Mouse (Mus musculus): ENCODE data around the gene Dnaja1. TPM values are rescaled to one million over a fixed set of nuclear protein-coding genes. Genes with fewer than 3 reads are reported as not detected.

Gene Dnaja1
- polyA plus RNA-seq (2012; rRNA removed) = 9.2 and 11.4 TPM in 2 replicates

DNA sequence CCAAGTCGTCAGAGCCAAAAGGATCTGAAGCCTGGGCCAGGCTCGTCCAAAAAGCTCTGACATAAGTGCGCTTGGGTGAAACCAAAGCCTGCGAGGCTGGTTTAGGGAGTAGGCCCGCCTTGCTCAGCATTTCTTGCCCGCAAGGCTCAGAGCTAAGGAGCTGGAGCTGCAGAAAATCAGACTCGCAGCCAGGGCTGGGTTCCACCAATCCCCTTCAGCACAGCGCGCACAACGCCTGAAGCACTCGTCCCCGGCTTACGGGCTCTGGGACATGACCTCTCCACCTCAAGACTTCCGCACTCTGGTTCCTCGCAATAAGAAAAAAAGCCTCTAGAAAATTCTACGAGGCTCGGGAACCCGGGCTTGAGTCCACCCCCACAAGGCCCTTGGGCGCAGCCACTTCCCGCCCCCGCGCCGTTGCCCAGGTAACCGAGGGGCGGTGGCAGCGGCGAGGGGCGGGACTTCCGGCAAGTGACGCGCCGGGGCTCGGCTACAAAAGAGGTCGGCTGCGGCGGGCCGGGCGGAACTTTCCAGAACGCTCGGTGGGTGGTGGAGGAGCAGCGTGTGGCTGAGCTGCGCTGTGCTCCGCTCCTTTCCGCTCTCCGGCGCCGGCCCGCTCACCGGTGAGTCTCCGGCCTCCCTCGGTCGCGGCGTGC lies at the start of gene Dnaja1:
Gene Dnaja1 (plus strand): TSS at position 140 of the 656 bp plus-strand sequence.
- peak; percentile 89 for DNase-seq (ENCODE audit: low read depth, low spot score)
- WGBS = under 1% methylated on average over 54 of the region's 54 CpGs

- 95% methylated on average over 5 of the region's 5 CpGs for WGBS
Measured at GRCm38 (mm10) chr4:40673526-40673925, 48.4 kb upstream of the Dnaja1 start.

DNA sequence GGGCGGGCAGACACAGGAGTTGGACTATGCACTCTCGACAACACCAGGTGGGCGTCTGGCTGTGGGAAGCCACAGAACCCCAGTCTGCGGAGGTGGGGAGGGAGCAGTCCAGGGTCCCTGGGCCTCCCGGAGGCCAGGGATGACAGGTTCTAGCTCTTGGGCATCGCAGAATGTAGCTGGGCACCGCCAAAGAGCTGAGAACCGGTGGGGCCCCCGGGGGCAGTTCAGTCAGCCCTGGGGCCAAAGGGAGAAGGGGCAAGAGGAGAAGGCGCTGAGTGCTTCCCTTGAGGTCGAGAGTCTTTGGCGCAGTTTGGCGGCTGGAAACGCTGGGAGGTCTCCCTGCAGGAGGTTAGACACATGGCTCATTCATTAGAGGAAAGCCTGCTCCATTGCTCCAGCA lies 45.6 kb upstream of the Dnaja1 start:
- DNase-seq (ENCODE audit: low read depth, low spot score) = no peak
- WGBS = 13% methylated on average over 14 of the region's 14 CpGs

More at GRCm38 (mm10) chr4:40673526-40673925, 48.4 kb upstream of the Dnaja1 start:
- DNase-seq (ENCODE audit: low read depth, low spot score) = no peak

DNA sequence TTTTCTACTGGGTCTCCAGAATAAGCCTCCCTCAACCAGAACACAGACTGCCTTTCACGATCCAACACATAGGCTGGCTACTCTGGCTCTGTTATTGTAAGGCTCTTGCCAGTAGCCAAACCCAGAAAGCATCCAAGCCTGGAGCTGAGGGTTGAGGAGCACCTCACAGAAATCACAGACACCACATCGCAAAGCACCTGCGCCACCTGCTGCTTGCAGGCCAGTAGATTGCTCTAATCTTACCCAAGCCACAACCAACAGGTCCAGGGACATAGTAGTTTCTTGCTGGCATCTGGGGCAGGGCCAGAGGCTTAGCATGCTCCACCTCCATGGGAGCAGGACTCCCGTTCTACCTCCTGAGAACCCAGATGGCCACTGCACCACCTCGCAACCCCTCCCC lies 44.8 kb upstream of the Dnaja1 start:
- no peak for DNase-seq (ENCODE audit: low read depth, low spot score)

DNA sequence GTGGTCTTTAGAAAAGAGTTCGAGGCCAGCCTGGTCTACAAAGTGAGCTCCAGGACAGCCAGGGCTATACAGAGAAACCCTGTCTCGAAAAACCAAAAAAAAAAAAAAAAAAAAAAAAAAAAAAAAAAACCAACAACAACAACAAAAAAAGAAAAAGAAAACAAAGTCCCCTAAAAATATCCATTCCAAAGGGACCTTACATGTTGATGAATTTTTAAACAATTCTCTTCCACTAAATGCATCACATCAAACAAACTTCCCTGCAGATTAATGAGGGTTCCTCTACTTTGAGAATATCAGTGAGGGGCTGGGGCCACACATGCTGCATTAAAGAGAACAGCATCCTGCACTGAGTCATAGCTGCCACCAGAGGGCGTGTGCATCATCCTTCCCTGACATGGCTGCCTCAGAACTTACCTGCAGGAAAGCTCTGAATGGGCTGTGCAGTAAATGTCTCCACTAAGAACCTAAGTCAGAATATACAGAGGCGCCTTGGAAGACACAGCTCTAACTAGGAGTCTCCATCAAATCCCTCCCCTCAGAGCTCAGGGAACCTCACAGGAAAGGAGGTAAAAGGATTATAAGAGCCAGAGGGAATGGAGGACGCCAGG lies 41.6 kb upstream of the Dnaja1 start:
- whole genome bisulfite sequencing = 49% methylated on average over 5 of the region's 5 CpGs
- no peak for DNase-seq (ENCODE audit: low read depth, low spot score)

More for the DNA sequence above, 44.8 kb upstream of the Dnaja1 start:
- WGBS = 36% methylated on average over 5 of the region's 5 CpGs

- WGBS = 8% methylated on average over 3 of the region's 3 CpGs
- DNase-seq (ENCODE audit: low read depth, low spot score) = no peak
Measured at GRCm38 (mm10) chr4:40681908-40682307, 40.0 kb upstream of the Dnaja1 start.

- WGBS = 85% methylated on average over 5 of the region's 5 CpGs
- no peak for DNase-seq (ENCODE audit: low read depth, low spot score)
Measured at GRCm38 (mm10) chr4:40682359-40682758, 39.6 kb upstream of the Dnaja1 start.

GRCm38 (mm10) chr4:40683306-40683705 lies 38.6 kb upstream of the Dnaja1 start:
- DNase-seq (ENCODE audit: low read depth, low spot score) = no peak
- 74% methylated on average over 2 of the region's 2 CpGs for WGBS

DNA sequence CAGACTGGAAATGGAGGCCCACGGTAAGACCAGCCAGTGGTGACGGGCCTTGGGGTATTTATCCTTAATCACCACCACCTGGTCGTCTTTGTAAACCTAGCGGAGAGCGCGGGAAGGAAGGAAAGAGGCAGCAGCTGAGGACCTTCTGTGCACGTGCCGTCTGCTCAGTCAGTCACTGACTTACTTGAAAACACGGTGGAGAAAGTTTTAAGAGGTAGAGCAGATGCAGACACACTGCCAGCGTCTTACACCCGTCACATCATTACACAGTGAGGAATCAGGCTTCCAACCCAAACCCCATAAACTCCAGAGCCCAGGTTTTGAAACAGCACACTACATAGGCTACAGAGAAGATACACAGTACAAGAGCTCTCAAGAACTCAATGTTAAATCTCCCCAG lies 30.9 kb upstream of the Dnaja1 start:
- 86% methylated on average over 11 of the region's 11 CpGs for whole genome bisulfite sequencing
- DNase-seq (ENCODE audit: low read depth, low spot score) = no peak

GRCm38 (mm10) chr4:40697059-40697458 lies 24.9 kb upstream of the Dnaja1 start:
- WGBS = 74% methylated on average over 7 of the region's 7 CpGs
- DNase-seq (ENCODE audit: low read depth, low spot score) = no peak

- WGBS = 37% methylated on average over 8 of the region's 8 CpGs
- DNase-seq (ENCODE audit: low read depth, low spot score) = peak; percentile 76
Measured at GRCm38 (mm10) chr4:40700216-40700615, 21.7 kb upstream of the Dnaja1 start.

- DNase-seq (ENCODE audit: low read depth, low spot score) = no peak
- WGBS = 25% methylated on average over 3 of the region's 3 CpGs
Measured at GRCm38 (mm10) chr4:40701796-40702195, 20.2 kb upstream of the Dnaja1 start.

DNA sequence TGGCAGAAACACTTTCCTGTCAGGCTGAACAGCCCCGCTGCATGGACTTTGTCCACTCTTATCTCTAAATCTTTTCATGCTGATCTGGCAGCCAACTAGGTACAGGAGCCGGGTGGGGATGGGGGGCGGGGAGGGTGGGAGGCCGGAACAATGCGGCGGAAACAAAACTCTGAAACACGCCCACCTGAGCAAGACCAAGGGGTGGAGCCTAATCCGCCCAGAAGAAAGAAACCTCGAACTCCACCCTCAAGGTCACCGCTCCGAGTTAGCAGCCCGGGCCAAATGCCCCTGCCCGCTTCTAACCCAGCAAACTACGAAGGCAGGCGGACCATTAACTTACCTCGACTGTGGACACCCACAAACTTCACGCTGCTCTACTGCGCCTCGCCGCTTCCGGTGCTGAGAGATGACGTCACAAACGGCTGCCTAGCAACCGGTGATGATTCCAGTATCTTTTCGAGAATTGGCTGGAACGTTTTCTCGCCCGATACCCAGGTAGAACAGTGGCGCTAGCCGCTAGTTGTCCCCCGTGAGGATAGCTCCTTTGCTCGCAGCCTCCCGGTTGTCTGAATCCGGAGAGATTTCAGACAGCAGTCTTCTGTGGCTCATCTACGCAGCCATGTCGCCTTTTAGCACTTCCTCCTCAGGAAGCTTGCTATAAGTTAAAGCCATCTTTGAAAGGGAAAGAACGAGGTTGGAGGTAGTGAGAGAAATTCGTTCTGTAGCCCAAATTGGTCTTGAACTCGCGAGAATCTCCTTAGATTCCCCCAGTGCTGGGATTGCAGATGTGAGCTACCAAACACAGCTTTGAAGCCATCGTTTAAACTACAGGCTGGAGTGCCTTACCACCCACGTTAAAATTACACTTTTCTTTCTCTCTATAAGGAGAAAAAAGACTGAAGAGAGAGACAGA lies 18.9 kb upstream of the Dnaja1 start, which contains the start of gene Aptx:
Gene Aptx (minus strand): TSS at position 398 of the 913 bp plus-strand sequence.
- WGBS = under 1% methylated on average over 42 of the region's 42 CpGs
- peak; percentile 88 for DNase-seq (ENCODE audit: low read depth, low spot score)

DNA sequence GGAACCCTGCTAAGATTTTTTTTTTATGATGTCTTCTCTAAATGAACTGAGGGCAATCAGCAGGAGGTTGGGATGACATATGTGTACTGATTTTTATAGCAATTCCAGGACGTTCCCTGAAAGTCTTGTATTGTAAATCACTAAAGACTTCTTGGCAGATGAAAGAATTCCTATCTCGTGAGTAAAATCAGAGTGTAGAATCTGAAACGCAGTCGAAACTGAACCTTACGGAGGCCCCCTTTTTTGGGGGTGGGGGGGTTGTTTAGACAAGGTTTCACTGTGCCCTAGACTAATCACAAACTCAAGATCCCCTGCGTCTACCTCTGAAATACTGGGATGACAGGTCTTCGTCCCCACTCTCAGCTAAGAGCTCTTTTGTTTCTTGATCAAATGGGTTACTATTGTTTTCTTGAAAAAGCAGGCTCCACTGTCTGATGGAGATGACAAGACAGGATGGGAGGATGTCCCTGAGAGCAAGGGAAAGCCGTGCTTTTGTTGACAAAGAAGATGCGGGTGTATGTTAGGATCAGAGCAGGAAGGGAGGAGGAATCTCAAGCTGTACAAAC lies 18.2 kb upstream of the Dnaja1 start:
- 11% methylated on average over 9 of the region's 9 CpGs for WGBS
- no peak for DNase-seq (ENCODE audit: low read depth, low spot score)

DNA sequence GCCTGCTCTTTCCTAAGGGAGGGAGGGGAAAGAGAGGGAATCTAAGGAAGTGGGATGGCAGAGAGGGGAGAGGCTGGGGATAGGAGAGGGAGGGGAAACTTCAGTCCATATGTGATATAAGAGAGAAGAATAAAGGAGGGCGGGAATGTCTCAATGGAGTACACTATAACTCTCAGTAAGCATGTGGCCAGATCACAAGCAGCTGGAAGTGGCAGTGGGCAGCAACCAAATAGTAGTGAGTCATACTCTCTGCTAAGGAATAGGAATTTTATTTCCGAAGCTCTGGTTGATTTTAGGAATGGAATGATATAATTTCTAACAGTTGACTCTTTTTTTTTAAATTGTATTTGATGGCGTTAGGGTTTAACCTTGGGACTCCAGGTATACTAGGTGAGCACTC lies 4.8 kb upstream of the Dnaja1 start:
- DNase-seq (ENCODE audit: low read depth, low spot score) = no peak
- 90% methylated on average over 3 of the region's 3 CpGs for WGBS

DNA sequence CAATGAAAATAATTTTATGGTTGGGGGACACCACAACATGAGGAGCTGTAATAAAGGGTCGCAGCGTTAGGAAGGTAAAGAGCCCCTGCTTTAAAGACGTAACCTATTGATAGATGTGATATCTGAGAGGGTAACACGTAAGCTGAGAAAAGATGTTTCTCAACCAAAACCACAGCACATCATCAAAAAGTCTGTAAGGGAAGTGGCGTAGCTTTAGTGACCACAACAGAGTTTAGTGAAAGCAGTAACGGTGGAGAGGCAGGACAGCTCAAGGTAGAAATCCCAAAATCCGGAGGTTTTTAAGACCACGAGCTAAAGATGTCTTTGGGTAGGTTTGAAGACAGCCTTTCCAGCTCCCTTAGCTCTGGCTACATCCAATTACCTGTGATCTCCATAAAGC lies 1.0 kb upstream of the Dnaja1 start:
- DNase-seq (ENCODE audit: low read depth, low spot score) = no peak
- 93% methylated on average over 8 of the region's 8 CpGs for WGBS

DNA sequence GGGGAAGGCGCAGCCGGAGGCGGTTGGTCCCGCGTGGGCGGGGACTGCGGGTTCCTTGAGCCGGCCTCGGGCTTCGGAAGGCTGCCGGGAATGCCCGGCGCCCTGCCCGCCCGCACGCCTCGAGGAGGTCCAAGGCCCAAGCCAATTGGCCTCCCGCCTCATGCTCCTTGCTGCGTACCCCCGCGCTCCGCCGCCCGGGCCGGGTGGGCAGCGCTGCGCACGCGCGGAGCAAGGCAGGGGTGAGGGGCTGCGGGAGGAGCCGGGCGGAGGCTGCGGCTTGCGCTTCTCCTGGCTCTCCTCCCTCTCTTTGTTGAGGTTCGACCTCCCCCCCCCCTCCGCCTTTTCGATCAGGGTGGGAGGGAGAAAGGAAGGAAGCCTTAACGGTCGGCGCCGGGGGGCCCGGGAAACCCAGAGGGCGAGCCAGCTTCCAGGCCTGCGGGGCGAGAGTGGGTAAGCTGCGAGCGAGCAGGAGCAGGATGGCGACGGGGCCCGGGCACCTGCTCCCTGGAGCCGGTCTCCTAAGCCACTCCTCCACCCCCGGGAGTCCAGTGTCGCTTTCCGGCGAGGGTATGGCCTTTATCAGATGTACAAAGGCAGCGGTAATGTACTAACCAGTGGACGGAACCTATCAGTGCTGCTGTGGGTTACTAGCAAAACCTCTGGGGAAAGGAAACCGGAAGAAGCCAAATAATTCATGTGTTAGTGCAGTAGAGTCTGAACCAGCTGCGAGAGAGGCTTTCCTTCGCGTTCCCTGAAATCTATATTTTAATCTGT lies 924 bp downstream of the Dnaja1 start:
- WGBS = under 1% methylated on average over 60 of the region's 62 CpGs
- DNase-seq (ENCODE audit: low read depth, low spot score) = no peak

DNA sequence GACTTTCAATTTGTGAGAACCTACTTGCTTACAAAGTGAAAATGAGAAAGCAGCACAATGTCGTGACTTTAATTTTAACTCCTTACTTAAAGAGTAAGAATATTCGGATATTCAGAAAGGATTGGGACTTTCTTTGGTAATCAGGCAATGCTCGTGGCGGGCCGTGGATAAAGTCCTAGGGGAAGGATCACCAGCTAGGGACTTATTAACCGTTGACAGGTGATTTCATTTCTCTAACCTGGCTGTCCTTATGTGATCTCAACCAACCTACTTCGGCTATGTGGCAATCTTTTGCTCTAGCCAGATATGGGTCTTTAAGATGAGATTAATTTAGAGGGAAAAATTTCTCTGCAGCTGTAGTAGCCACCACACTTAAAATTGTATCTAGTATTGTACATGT lies 3.2 kb downstream of the Dnaja1 start:
- DNase-seq (ENCODE audit: low read depth, low spot score) = no peak
- WGBS = 40% methylated on average over 7 of the region's 7 CpGs

GRCm38 (mm10) chr4:40725554-40725953 lies 3.6 kb downstream of the Dnaja1 start:
- DNase-seq (ENCODE audit: low read depth, low spot score) = no peak

Data from large intestine, adult 2 months (tissue).